Mouse (Mus musculus) testis, adult 2 months (tissue): ENCODE measurements around the gene Rad54l2. TPM values are rescaled to one million over a fixed set of nuclear protein-coding genes. Genes with fewer than 3 reads are reported as not detected.
A peak's percentile ranks its signal among the peaks of the same experiment; 100 is the strongest.

Experiments used
- H3K27ac ChIP-seq: fragments of 200-500 bp; 2 replicates; pipeline ENCODE4 v1.5.1; 2012; ENCODE audit warnings: low read depth, low read length; ENCODE audit not compliant: control insufficient read depth, insufficient read depth
- H3K27me3 ChIP-seq: fragments of 200-500 bp; 2 replicates; pipeline ENCODE4 v1.6.1; 2012; ENCODE audit warnings: mild to moderate bottlenecking, low read length, moderate library complexity; ENCODE audit not compliant: control insufficient read depth, insufficient read depth
- H3K36me3 ChIP-seq: fragments of 200-500 bp; 2 replicates; pipeline ENCODE4 v1.6.1; 2012; ENCODE audit warnings: mild to moderate bottlenecking, low read length; ENCODE audit not compliant: control insufficient read depth, insufficient read depth
- H3K4me1 ChIP-seq: fragments of 200-500 bp; 2 replicates; pipeline ENCODE4 v1.6.1; 2012; ENCODE audit warnings: low read length; ENCODE audit not compliant: control insufficient read depth, insufficient read depth
- H3K4me3 ChIP-seq: fragments of 200-500 bp; 2 replicates; pipeline ENCODE4 v1.5.1; 2012; ENCODE audit warnings: low read depth, mild to moderate bottlenecking, low read length, moderate library complexity, mixed read lengths; ENCODE audit not compliant: control insufficient read depth
- CTCF ChIP-seq: fragments of 200-500 bp; IDR thresholded peaks from 2 replicates; pipeline ENCODE4 v1.5.1; 2012; ENCODE audit warnings: low read depth, mild to moderate bottlenecking, inconsistent platforms, low read length, moderate library complexity; ENCODE audit not compliant: control insufficient read depth, insufficient read depth, insufficient replicate concordance
- POLR2A ChIP-seq: fragments of 200-500 bp; IDR thresholded peaks from 2 replicates; pipeline ENCODE4 v1.6.1; 2012; ENCODE audit warnings: low read depth, mild to moderate bottlenecking, inconsistent platforms, low read length, moderate library complexity; ENCODE audit not compliant: control insufficient read depth
- polyA plus RNA-seq: library from polyadenylated mRNA; depleted of rRNA; stranded (reverse); fragments of >200 nt; gene quantifications from 2 replicates; pipeline ENCODE4 v1.2.3, GENCODE M21; 2012

The Rad54l2 gene
- polyA plus RNA-seq, 1 experiment, result 18.2 TPM

DNA sequence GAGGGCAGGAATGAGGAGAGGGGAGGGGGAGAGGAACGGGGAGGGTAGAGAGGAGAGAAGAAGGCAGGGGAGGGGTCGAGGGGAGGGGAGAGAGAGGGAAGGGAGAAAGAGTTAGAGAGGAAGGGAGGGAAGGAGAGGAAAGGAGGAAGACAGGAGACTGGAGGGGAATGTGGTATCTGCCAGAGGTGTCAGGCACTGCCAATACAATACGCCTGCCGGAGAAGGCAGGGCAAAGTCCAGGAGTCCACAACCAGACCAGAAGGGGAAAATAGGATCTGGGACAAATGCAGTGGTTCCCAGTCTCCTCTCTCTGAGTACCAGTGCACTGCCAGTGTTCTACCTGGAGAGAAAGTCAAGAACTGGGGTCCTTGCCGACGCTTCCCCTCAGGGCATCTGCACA lies 1.8 kb upstream of the Rad54l2 start:
- peaks cover 8% of the 10 kb centered on the region for H3K4me1 ChIP-seq
- H3K27ac ChIP-seq, result no peak overlapping the region
- no peaks in the 10 kb centered on the region for H3K27me3 ChIP-seq
- no peaks in the 10 kb centered on the region for H3K36me3 ChIP-seq
- TF ChIP-seq CTCF, result no peak
- TF ChIP-seq POLR2A, result no peak
- H3K4me3 ChIP-seq, result no peak overlapping the region

DNA sequence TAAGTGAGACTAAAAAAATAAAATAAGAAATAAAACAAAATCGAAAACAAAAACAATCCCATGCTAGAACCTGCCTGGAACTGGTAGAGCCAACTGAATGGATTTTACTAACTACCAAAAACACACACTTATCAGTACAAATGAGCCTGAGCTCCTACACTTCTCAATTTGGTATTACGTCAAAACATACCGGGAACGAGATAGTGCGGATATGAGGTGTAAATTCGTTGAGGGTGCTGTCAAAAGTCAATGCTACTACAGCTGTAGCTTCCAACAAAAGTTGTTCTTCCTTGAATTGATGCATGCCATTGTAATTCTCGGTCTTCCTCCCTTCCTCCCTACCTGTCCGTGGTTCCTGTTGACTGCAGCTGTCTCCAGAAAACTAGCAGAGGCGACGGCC lies 369 bp upstream of the Rad54l2 start:
- Histone ChIP-seq H3K27ac (no peak overlapping the region), H3K27me3 (no peaks in the 10 kb centered on the region), H3K4me3 (peak overlapping the region; percentile 51), H3K4me1 (peaks cover 8% of the 10 kb centered on the region), H3K36me3 (no peaks in the 10 kb centered on the region)
- TF ChIP-seq POLR2A, result no peak
- no peak for TF ChIP-seq CTCF

DNA sequence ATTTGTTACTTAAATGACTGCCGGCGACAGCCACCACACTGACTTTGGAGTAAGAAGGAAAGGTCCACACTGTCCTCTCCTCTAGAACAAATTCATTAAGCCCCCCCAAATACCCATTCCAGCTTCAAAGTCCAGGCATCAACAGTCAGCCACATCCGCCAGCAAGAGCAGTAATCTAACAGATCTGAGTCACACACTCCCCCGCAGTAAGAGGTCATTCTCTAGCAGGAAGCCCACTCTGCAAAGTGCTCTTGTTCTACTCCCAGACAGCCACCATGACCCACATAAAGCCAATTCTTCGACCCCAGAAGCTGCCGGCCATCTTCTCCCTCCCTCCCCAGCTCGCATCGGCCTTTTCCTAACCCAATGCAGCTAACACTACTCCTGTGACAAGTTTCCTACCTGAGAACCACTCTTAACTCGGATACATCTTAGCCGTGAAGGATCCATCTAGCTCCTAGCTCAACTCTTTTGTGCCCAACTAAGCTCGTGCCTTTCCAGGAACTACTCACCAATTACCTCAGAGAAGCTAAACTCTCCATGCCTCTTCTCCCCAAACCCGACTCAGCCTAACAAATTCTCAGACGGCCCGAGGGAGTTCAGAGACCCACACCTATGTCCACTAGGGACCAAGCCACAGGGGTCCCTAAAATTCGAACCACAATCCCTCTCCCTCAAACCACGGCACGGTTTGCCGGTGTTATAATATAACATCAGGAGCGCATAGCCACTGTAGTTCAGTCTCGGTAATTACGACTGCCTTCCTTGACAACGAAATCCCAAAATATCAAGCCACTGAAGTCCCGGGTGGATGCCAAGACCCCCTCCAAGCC lies 799 bp downstream of the Rad54l2 start:
- Histone ChIP-seq H3K4me1 (peaks cover 8% of the 10 kb centered on the region), H3K36me3 (no peaks in the 10 kb centered on the region), H3K27ac (peak overlapping the region; percentile 96), H3K4me3 (peak overlapping the region; percentile 100), H3K27me3 (no peaks in the 10 kb centered on the region)
- TF ChIP-seq POLR2A, result no peak
- no peak for TF ChIP-seq CTCF

DNA sequence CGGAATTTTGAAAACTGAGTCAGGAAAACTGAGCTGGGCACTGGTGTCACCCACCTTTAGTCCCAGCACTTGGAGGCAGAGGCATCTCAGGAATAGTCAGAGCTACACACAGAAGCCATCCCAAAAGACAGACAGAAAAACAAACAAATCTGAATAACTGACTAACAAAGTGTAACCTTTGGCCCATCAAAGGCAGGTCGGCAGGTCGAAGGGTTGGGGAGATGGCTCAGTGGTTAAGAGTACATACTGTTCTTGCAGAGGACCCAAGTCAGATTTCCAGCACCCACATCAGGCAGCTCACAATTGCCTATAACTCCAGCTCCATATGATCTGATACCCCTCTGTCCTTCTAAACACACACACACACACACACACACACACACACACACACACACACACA lies 3.8 kb downstream of the Rad54l2 start:
- no peaks in the 10 kb centered on the region for H3K36me3 ChIP-seq
- H3K4me3 ChIP-seq, result no peak overlapping the region
- TF ChIP-seq CTCF (no peak), POLR2A (no peak)
- H3K4me1 ChIP-seq, result peaks cover 8% of the 10 kb centered on the region
- H3K27ac ChIP-seq, result no peak overlapping the region
- H3K27me3 ChIP-seq, result no peaks in the 10 kb centered on the region

DNA sequence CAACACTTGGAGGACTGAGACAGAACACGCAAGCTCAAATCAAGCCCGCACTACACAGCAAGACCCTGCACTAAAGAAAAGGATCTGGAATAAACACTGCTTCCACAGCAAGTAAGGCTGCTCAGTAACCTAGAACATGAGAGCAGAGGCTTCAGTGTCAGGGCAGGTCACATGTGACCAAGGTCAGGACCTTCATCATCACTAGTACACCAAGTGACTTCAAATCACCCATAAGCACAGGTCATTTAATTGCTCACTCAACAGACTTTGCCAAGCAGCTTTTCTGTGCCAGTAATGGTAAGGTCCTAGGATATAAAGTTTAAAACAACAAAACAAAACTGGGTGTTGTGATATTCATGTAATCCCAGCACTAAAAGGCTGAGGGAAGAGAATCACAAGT lies 5.4 kb downstream of the Rad54l2 start:
- TF ChIP-seq CTCF (no peak), POLR2A (no peak)
- Histone ChIP-seq H3K36me3 (no peaks in the 10 kb centered on the region), H3K4me3 (no peak overlapping the region), H3K27ac (peak overlapping the region; percentile 65; the same call in 1 of the 2 replicates), H3K4me1 (peaks cover 8% of the 10 kb centered on the region), H3K27me3 (no peaks in the 10 kb centered on the region)

DNA sequence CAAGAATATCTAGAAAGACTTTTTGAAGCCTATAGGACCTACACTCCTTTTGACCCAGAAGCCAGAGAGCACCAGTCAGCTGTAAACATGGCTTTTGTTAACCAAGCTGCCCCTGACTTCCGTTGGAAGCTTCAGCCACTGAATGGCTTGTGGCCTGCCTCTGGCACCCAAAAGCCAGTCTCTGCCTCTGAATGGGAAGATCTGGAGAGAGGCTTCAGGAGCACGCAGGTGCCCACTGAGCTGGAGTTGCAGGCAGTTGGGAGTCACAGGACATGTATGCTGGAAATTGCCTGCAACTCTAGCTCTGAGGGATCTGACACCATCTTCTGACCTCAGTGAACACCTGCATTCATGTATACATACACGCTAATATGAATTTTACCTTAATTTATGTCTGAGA lies 8.9 kb downstream of the Rad54l2 start:
- Histone ChIP-seq H3K4me1 (no peaks in the 10 kb centered on the region), H3K4me3 (no peak overlapping the region), H3K27me3 (no peaks in the 10 kb centered on the region), H3K36me3 (no peaks in the 10 kb centered on the region), H3K27ac (no peak overlapping the region)
- no peak for TF ChIP-seq CTCF
- no peak for TF ChIP-seq POLR2A

DNA sequence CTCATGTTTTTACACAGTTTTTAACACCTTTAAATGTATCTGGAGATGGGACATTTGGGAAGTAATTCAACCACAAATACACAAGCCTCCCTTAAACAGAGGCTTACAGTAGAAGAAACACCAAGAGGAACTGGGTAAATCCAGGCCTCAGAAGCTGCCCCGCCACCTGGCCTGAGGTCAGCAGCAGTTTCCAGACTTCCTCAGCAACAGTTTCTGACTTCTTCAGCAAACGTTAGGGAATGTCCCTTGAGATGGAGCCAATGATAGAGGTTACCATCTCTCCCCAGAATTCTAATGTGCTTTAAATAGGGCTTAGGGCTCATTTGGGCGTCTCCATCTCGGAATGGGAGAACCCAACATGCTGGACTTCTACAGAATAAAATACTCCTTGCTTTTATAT lies 10.7 kb downstream of the Rad54l2 start:
- no peak overlapping the region for H3K4me3 ChIP-seq
- no peaks in the 10 kb centered on the region for H3K36me3 ChIP-seq
- no peaks in the 10 kb centered on the region for H3K27me3 ChIP-seq
- no peak for TF ChIP-seq POLR2A
- TF ChIP-seq CTCF, result no peak
- no peaks in the 10 kb centered on the region for H3K4me1 ChIP-seq
- 0 out of 2 replicates have a peak overlapping the region, but pooled peaks have one; percentile 32 for H3K27ac ChIP-seq

DNA sequence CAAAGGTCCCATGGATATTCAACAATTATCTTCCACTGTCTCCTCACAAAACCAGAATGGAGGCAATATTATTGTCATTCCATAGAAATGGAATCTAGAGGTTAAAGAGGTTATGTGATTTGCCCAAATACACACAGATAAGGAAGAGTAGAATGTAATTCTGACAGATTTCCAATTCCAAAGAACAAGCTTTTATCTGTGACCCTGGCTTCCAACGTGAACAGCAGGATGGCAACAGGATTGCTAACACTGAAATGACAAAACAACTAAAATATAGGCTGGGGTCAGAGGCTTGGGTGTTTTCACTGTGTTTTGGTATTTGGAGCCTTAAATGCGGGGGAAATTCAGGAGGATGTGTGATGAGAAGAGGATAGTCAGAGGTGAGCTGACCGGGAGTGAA lies 11.6 kb downstream of the Rad54l2 start:
- no peak for TF ChIP-seq POLR2A
- TF ChIP-seq CTCF, result no peak
- Histone ChIP-seq H3K4me3 (no peak overlapping the region), H3K27me3 (no peaks in the 10 kb centered on the region), H3K27ac (peak overlapping the region; percentile 39; the same call in 1 of the 2 replicates), H3K4me1 (no peaks in the 10 kb centered on the region), H3K36me3 (no peaks in the 10 kb centered on the region)
